ENCODE assay signal across 8 mouse cellular contexts in the genomic region with DNA sequence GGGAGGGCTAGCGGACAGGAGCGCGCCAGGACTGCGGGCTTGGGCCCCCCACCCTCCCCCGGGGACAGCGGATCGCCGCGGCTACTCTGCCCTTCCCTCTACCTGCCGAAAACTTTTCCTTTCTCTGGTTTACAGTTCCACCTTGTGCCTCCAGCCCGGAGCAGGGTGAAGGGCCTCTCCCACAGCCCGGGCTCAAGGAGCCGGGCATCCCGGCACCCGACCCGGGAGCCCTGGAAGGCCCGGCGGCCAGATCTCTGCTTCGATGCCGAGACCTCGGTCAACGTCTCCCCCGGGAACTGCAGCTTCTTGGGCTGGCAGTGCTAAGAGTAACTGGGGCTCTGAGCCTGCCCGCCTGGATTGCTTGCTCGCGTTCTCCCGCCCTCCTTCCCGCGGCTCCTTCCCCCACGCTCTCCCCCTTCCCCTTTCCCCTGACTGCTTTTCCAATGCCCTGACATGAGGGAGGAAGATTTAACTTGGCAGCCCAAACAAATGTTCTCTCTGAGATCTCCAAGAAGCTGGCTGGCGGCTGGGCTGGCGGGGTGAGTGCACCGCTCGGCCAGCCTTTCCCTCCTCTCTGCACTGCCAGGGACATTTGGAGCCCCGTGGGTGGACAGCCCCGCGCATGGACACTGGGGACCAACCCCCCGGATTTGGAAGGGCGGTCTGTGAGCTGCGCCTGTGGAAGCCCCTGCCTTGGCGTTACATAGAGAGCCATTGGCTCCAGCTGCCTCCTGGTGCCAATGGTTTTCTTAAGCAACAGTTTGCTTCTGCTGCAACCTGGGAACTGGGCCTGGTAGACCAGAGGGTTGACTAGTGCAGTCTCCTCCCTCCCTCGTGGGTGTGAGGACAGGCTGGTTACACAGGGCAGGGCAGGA. TPM values are rescaled to one million over a fixed set of nuclear protein-coding genes. Genes with fewer than 3 reads are reported as not detected.
DNase-seq lines count a peak whose midpoint lies in the region; ATAC-seq and TF ChIP-seq lines count a peak whose summit lies in the region.

No protein-coding gene starts in this region.

- no peaks in the 10 kb centered on the region for H3K9me3 ChIP-seq in ES-Bruce4 (replicated peaks; ENCODE audit: control insufficient read depth, insufficient read depth, low read length, poor library complexity, severe bottlenecking)
- no peaks in the 10 kb centered on the region for H3K9me3 ChIP-seq in forebrain, embryonic 11.5 days (ENCODE audit: control insufficient read depth, low read length)
- H3K9me3 ChIP-seq in neural tube, embryonic 12.5 days = no peaks in the 10 kb centered on the region

- no peaks in the 10 kb centered on the region for H3K4me1 ChIP-seq in ES-Bruce4 (ENCODE audit: control insufficient read depth, insufficient read depth, low read length)
- H3K4me1 ChIP-seq in forebrain, embryonic 11.5 days (replicated peaks; ENCODE audit: control insufficient read depth, insufficient read depth, low read length) = peaks cover 53% of the 10 kb centered on the region
- peaks cover 65% of the 10 kb centered on the region for H3K4me1 ChIP-seq in neural tube, embryonic 12.5 days

- H3K9ac ChIP-seq in ES-Bruce4 (ENCODE audit: low read depth, poor library complexity, severe bottlenecking) = peak overlapping the region; percentile 65
- peak overlapping the region; percentile 99 for H3K9ac ChIP-seq in forebrain, embryonic 11.5 days (ENCODE audit: low read length)
- H3K9ac ChIP-seq in neural tube, embryonic 12.5 days = peak overlapping the region; percentile 99

- H3K4me2 ChIP-seq in forebrain, embryonic 11.5 days (ENCODE audit: low read depth, low read length, severe bottlenecking) = peak overlapping the region; percentile 95
- peak overlapping the region; percentile 96 for H3K4me2 ChIP-seq in neural tube, embryonic 12.5 days (replicated peaks)

- peak overlapping the region; percentile 62 for H3K4me3 ChIP-seq in ES-Bruce4 (ENCODE audit: low read depth, low read length)
- peak overlapping the region; percentile 98 for H3K4me3 ChIP-seq in forebrain, embryonic 11.5 days (ENCODE audit: low read depth, low read length)
- peak overlapping the region; percentile 87 for H3K4me3 ChIP-seq in layer of hippocampus, adult 2 months
- H3K4me3 ChIP-seq in neural tube, embryonic 12.5 days = peak overlapping the region; percentile 97

- no peaks in the 10 kb centered on the region for H3K36me3 ChIP-seq in ES-Bruce4 (ENCODE audit: control insufficient read depth, insufficient read depth, low read length, poor library complexity, severe bottlenecking)
- H3K36me3 ChIP-seq in forebrain, embryonic 11.5 days (ENCODE audit: control insufficient read depth, insufficient read depth, low read length) = no peaks in the 10 kb centered on the region
- no peaks in the 10 kb centered on the region for H3K36me3 ChIP-seq in neural tube, embryonic 12.5 days

- intact Hi-C loops in heart, postnatal 36 days (cut with DNase I) = loop anchor here (2.0 kb wide), 2 partner anchors 26 to 64 kb away; no protein-coding TSS in a partner anchor

- TF ChIP-seq CTCF in ES-Bruce4 (IDR thresholded peaks at IDR 0.05; ENCODE audit: low read depth, low read length) = no peak
- no peak for TF ChIP-seq CTCF in brain, embryonic 14.5 days (IDR thresholded peaks at IDR 0.05; ENCODE audit: borderline replicate concordance, extremely low read depth, insufficient read depth, insufficient read length)
- no peak; the same call in 1 of the 2 replicates for TF ChIP-seq CTCF in layer of hippocampus, adult 2 months (conservative IDR thresholded peaks at IDR 0.05)

- no peak for TF ChIP-seq POLR2A in ES-Bruce4 (IDR thresholded peaks at IDR 0.05; ENCODE audit: insufficient read depth, low read length)
- peak; percentile 12; the same call in 1 of the 2 replicates for TF ChIP-seq POLR2A in brain, embryonic 14.5 days (IDR thresholded peaks at IDR 0.05; ENCODE audit: borderline replicate concordance, extremely low read depth, insufficient read depth, insufficient read length, poor library complexity, severe bottlenecking)

- H3K27me3 ChIP-seq in ES-Bruce4 (ENCODE audit: control insufficient read depth, insufficient read depth, low read length, poor library complexity, severe bottlenecking) = peaks cover 6% of the 10 kb centered on the region
- no peaks in the 10 kb centered on the region for H3K27me3 ChIP-seq in forebrain, embryonic 11.5 days (ENCODE audit: control insufficient read depth, insufficient read depth, low read length)
- no peaks in the 10 kb centered on the region for H3K27me3 ChIP-seq in neural tube, embryonic 12.5 days (replicated peaks)

- WGBS in forebrain, embryonic 11.5 days = under 1% methylated on average over 41 of the region's 42 CpGs
- WGBS in neural tube, embryonic 12.5 days = under 1% methylated on average over 41 of the region's 42 CpGs

- TF ChIP-seq EP300 in ES-Bruce4 (IDR thresholded peaks at IDR 0.05; ENCODE audit: insufficient read depth, low read depth, low read length) = no peak

- no peak overlapping the region for H3K27ac ChIP-seq in ES-Bruce4 (ENCODE audit: insufficient read depth, low read length)
- peak overlapping the region; percentile 99 for H3K27ac ChIP-seq in forebrain, embryonic 11.5 days (ENCODE audit: low read depth, low read length)
- peak overlapping the region; percentile 93 for H3K27ac ChIP-seq in layer of hippocampus, adult 2 months
- H3K27ac ChIP-seq in neural tube, embryonic 12.5 days = peak overlapping the region; percentile 99

- peak; percentile 89 for DNase-seq in brain, embryonic 14.5 days (ENCODE audit: low read depth)
- peak; percentile 66 for DNase-seq in forebrain, embryonic 11.5 days (ENCODE audit: low spot score)
- DNase-seq in heart, postnatal 36 days = peak; percentile 71 to 86
- DNase-seq in layer of hippocampus, adult 2 months (ENCODE audit: low spot score in 2 of 2) = peak; percentile 33 to 70
- DNase-seq in lung, adult 18-20 months = peak; percentile 87 to 90
- DNase-seq in thymus, postnatal 14 days = peak; percentile 59

- ATAC-seq in forebrain, embryonic 11.5 days (replicated peaks; ENCODE audit: low FRiP score) = no peak
- ATAC-seq in neural tube, embryonic 12.5 days (ENCODE audit: low FRiP score, low read depth) = no peak

RNA-seq across cellular contexts. Expression of gene Zmiz1, which starts 2.1 kb away (rescaled TPM):
- polyA plus RNA-seq in ES-Bruce4 (2011; ENCODE audit: insufficient read depth, insufficient read length, low read depth, missing spikeins) = 22.5 and 27.4 TPM in 2 replicates
- 55.4 and 141 TPM in 2 replicates for polyA plus RNA-seq in brain, embryonic 14.5 days (2012; rRNA removed)
- 70.1 and 71.2 TPM in 2 replicates for polyA plus RNA-seq in forebrain, embryonic 11.5 days (2014; fragmentation: Nextera tagmentation; extraction: Ambion mirVana)
- 10 to 100 TPM; 38.8 to 41.7 TPM for total RNA-seq in heart, postnatal 36 days (2021)
- total RNA-seq in layer of hippocampus, adult 2 months (2021) = 10 to 100 TPM; 87.7 to 99.3 TPM
- 62.2 and 63.4 TPM in 2 replicates for polyA plus RNA-seq in neural tube, embryonic 12.5 days (2016; fragmentation: Nextera tagmentation; extraction: Ambion mirVana)
